10 mouse cellular contexts compared by ENCODE assay signal in genomic region chr14:73313396-73313795, GRCm38 (mm10). TPM values are rescaled to one million over a fixed set of nuclear protein-coding genes. Genes with fewer than 3 reads are reported as not detected.
A peak's percentile ranks its signal among the peaks of the same experiment; 100 is the strongest.
DNase-seq lines count a peak whose midpoint lies in the region; ATAC-seq and TF ChIP-seq lines count a peak whose summit lies in the region.
"Had no signal": no experiment of that assay in that cellular context is flagged by ENCODE, and none has a peak within 500 bp of the region (broad histone marks: within the 10 kb centered on the region; RNA-seq: fewer than 3 reads in every experiment).

No protein-coding gene starts in this region.

- TF ChIP-seq POLR2A in ES-Bruce4 (IDR thresholded peaks at IDR 0.05; ENCODE audit: insufficient read depth, low read length), result no peak

- H3K9ac ChIP-seq in kidney, postnatal 0 days (ENCODE audit: low read depth, low read length), result no peak overlapping the region
- no peak overlapping the region for H3K9ac ChIP-seq in ES-Bruce4 (ENCODE audit: low read depth, poor library complexity, severe bottlenecking)
- H3K9ac ChIP-seq in liver, embryonic 16.5 days (ENCODE audit: low read depth, low read length), result no peak overlapping the region

- no peaks in the 10 kb centered on the region for H3K4me1 ChIP-seq in kidney, postnatal 0 days (replicated peaks; ENCODE audit: insufficient read depth, low read length)
- peaks cover 6% of the 10 kb centered on the region for H3K4me1 ChIP-seq in ES-Bruce4 (ENCODE audit: control insufficient read depth, insufficient read depth, low read length)
- H3K4me1 ChIP-seq in embryonic facial prominence, embryonic 10.5 days, result peaks cover 7% of the 10 kb centered on the region
- peaks cover 11% of the 10 kb centered on the region for H3K4me1 ChIP-seq in liver, embryonic 16.5 days (ENCODE audit: control insufficient read depth, low read depth, low read length)

- H3K27me3 ChIP-seq in kidney, postnatal 0 days (ENCODE audit: insufficient read depth, low read length), result no peaks in the 10 kb centered on the region
- no peaks in the 10 kb centered on the region for H3K27me3 ChIP-seq in ES-Bruce4 (ENCODE audit: control insufficient read depth, insufficient read depth, low read length, poor library complexity, severe bottlenecking)
- no peaks in the 10 kb centered on the region for H3K27me3 ChIP-seq in embryonic facial prominence, embryonic 10.5 days (replicated peaks; ENCODE audit: low read depth, poor library complexity, severe bottlenecking)
- no peaks in the 10 kb centered on the region for H3K27me3 ChIP-seq in liver, embryonic 16.5 days (ENCODE audit: control insufficient read depth, insufficient read depth, low read depth, low read length)
- H3K27me3 ChIP-seq: Patski had no signal

- no peak overlapping the region for H3K4me3 ChIP-seq in kidney, postnatal 0 days (replicated peaks; ENCODE audit: low read depth, low read length)
- no peak overlapping the region for H3K4me3 ChIP-seq in ES-Bruce4 (ENCODE audit: low read depth, low read length)
- H3K4me3 ChIP-seq in embryonic facial prominence, embryonic 10.5 days, result no peak overlapping the region
- no peak overlapping the region for H3K4me3 ChIP-seq in liver, embryonic 16.5 days (ENCODE audit: low read depth, low read length)

- no peaks in the 10 kb centered on the region for H3K9me3 ChIP-seq in kidney, postnatal 0 days (replicated peaks; ENCODE audit: low read length)
- H3K9me3 ChIP-seq in ES-Bruce4 (replicated peaks; ENCODE audit: control insufficient read depth, insufficient read depth, low read length, poor library complexity, severe bottlenecking), result no peaks in the 10 kb centered on the region
- H3K9me3 ChIP-seq in embryonic facial prominence, embryonic 10.5 days, result no peaks in the 10 kb centered on the region
- H3K9me3 ChIP-seq in liver, embryonic 16.5 days (replicated peaks; ENCODE audit: control insufficient read depth, low read length), result no peaks in the 10 kb centered on the region

- TF ChIP-seq CTCF in kidney, postnatal 0 days (IDR thresholded peaks at IDR 0.05; ENCODE audit: low read depth), result no peak
- TF ChIP-seq CTCF in ES-Bruce4 (IDR thresholded peaks at IDR 0.05; ENCODE audit: low read depth, low read length), result no peak

- 30% methylated on average over 5 of the region's 5 CpGs for WGBS in kidney, postnatal 0 days
- 57% methylated on average over 5 of the region's 5 CpGs for WGBS in embryonic facial prominence, embryonic 10.5 days
- 45% methylated on average over 5 of the region's 5 CpGs for WGBS in liver, embryonic 16.5 days (ENCODE audit: insufficient replicate concordance)

- no peak overlapping the region for H3K27ac ChIP-seq in kidney, postnatal 0 days
- H3K27ac ChIP-seq in ES-Bruce4 (ENCODE audit: insufficient read depth, low read length), result peak overlapping the region; percentile 53; the same call in 1 of the 2 replicates
- H3K27ac ChIP-seq in embryonic facial prominence, embryonic 10.5 days (replicated peaks), result no peak overlapping the region
- H3K27ac ChIP-seq in liver, embryonic 16.5 days (ENCODE audit: low read length), result no peak overlapping the region

- no peak for DNase-seq in kidney, postnatal 0 days (ENCODE audit: low spot score)
- DNase-seq in kidney, adult 9 months, result no peak
- DNase-seq in embryonic facial prominence, embryonic 10.5 days (ENCODE audit: low spot score), result peak; percentile 40
- no peak for DNase-seq in lung, adult 18-20 months
- DNase-seq: heart, postnatal 4 days; lung, postnatal 10 days had no signal

- no peaks in the 10 kb centered on the region for H3K36me3 ChIP-seq in kidney, postnatal 0 days (ENCODE audit: insufficient read depth, low read length)
- H3K36me3 ChIP-seq in ES-Bruce4 (ENCODE audit: control insufficient read depth, insufficient read depth, low read length, poor library complexity, severe bottlenecking), result no peaks in the 10 kb centered on the region
- H3K36me3 ChIP-seq in embryonic facial prominence, embryonic 10.5 days (replicated peaks), result no peaks in the 10 kb centered on the region
- no peaks in the 10 kb centered on the region; the same call in 1 of the 2 replicates for H3K36me3 ChIP-seq in liver, embryonic 16.5 days (ENCODE audit: control insufficient read depth, insufficient read depth)

- peak; percentile 43; the same call in 1 of the 2 replicates for ATAC-seq in kidney, postnatal 0 days (replicated peaks; ENCODE audit: low FRiP score, low read depth)
- ATAC-seq in liver, embryonic 16.5 days (ENCODE audit: low read depth), result peak; percentile 66
- no peak for ATAC-seq in granulocyte monocyte progenitor cell, adult 5-6 weeks (replicated peaks; ENCODE audit: poor library complexity, severe bottlenecking)
- ATAC-seq: Patski had no signal

- peak; percentile 57; the same call in 1 of the 2 replicates for TF ChIP-seq EP300 in ES-Bruce4 (IDR thresholded peaks at IDR 0.05; ENCODE audit: insufficient read depth, low read depth, low read length)

- H3K4me2 ChIP-seq in kidney, postnatal 0 days (ENCODE audit: low read length), result no peak overlapping the region
- H3K4me2 ChIP-seq in liver, embryonic 16.5 days (ENCODE audit: low read depth, low read length), result no peak overlapping the region

RNA-seq across cellular contexts. Expression of gene Rb1, which starts 12.2 kb away (rescaled TPM):
- 21.9 and 26.6 TPM in 2 replicates for polyA plus RNA-seq in kidney, postnatal 0 days (2015; fragmentation: Nextera tagmentation; extraction: Ambion mirVana)
- polyA plus RNA-seq in ES-Bruce4 (2011; ENCODE audit: insufficient read depth, insufficient read length, low read depth, missing spikeins), result 47.2 and 51.3 TPM in 2 replicates
- 24.4 and 29.3 TPM in 2 replicates for polyA plus RNA-seq in embryonic facial prominence, embryonic 10.5 days (2016; fragmentation: Nextera tagmentation; extraction: Ambion mirVana)
- polyA plus RNA-seq in liver, embryonic 16.5 days (2015; fragmentation: Nextera tagmentation; extraction: Ambion mirVana), result 16.7 and 18.5 TPM in 2 replicates
- 25.4 and 34.8 TPM in 2 replicates for total RNA-seq in granulocyte monocyte progenitor cell, adult 5-6 weeks (2014; fragmentation: Nextera tagmentation)
- total RNA-seq in granulocyte monocyte progenitor cell, adult 5-6 weeks (2017), result 16.2 and 18.7 TPM in 2 replicates
